Mouse (Mus musculus) left cerebral cortex, postnatal 4 days (tissue): Measurements from ENCODE around the gene Nisch. TPM values are rescaled to one million over a fixed set of nuclear protein-coding genes. Genes with fewer than 3 reads are reported as not detected.

Experiments used
- DNase-seq: peaks from one replicate; pipeline ENCODE4 v3.0.0-alpha.2; 2022
- intact Hi-C: fragments of 180-260 bp; cut with DNase I; formaldehyde crosslinking; loops from one replicate; pipeline ENCODE4 v1.15.1; 2025
- total RNA-seq, 2 experiments: library from RNA; stranded (reverse); gene quantifications; 2 replicates each; pipeline ENCODE4 v1.2.3; 2021

Nisch gene
- total RNA-seq, 2 experiments from 2014 or later, result 446 to 469 TPM

GRCm38 (mm10) chr14:31132491-31132975 is 84.2 kb downstream of the Nisch start:
- intact Hi-C loops, result no loop called here
- DNase-seq, result no peak

DNA sequence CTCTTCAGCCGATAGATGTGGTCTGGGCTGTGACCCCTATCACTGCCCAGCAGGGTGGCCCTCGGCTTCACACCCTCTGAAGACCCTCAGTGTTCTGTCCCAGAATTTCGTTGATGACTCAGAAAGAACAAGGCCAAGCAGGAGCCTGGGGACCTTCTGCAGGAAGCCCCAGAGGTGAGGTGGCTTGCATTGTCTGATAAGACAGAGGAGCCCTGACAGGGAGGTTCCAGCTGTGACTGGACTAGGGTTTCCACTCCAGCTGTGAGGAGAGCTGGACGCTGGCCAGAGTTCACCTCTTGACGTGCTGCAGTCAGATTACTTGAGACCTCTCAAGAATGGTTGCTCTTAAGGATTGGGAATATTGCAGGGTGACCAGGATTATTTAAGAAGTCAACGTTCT is 84.7 kb downstream of the Nisch start:
- no peak for DNase-seq
- intact Hi-C loops, result no loop called here

DNA sequence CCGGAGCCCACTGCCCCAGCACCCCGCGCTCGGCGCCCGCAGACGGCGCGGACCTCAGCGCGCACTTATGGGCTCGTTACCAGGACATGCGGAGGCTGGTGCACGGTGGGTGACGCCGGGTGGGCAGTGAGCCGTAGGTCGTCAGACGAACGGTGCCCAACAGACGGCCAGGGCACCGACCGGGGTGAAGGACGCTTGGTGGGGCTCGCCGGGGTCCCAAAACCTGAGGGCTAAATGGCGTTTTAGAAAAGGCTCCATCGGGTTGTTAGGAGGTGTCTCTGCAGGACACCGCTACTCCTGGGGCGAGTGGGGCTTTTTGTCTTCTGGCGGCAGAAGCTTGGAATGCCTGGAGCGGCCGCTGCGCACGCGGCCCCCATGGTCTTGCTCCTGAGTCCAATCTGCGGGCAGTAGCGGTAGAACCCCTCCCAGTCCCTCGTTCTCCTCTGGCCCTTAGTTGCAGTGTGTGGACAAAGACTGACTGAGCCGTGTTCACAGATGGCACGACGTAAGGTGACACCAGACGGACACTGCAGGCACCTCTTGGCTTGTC is 85.4 kb downstream of the Nisch start:
- intact Hi-C loops, result no loop called here
- no peak for DNase-seq

GRCm38 (mm10) chr14:31130236-31131220 is 86.2 kb downstream of the Nisch start, which contains the start of gene Nt5dc2:
Gene Nt5dc2 (plus strand): TSS chr14:31131053.
- intact Hi-C loops, result no loop called here
- peak; percentile 97 for DNase-seq

DNA sequence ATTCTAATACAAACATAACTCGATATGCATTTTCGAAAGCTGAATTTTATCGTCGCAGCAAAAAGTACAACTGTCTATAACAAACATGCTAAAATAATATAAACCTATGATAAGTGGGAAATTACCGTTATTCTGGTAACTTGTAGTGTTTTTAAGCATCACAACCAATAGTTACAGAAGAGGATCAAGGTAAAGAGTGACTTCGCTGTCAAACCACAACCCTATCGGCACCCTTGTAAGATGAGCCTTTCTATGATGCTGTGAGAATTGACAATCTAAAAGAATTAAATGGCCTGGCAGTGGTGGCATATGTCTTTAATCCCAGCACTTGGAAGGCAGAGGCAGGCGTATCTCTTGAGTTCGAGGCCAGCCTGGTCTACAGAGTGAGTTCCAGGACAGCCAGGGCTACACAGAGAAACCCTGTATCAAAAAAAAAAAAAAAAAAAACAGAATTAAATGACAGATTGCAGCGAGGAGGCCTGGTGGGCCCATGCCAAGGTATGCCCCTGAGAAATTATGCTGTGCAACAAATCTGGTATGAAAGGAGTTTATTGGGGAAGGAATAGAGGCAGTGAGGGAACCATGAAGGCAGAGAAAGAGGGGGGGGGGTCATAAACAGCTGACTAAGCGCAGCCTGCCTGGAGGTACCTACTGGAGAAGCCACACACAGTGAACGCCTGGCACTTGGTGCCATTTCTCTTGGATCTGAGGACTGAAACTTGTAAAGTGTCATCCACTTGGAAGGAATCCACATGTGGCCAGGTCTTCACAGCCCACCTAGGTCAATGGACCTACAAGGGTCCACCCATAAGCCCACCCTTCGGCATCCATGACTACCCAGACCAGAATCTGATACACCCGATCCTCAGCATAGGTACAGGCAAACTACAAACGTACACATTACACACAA is 87.2 kb downstream of the Nisch start:
- DNase-seq, result no peak
- intact Hi-C loops, result no loop called here

DNA sequence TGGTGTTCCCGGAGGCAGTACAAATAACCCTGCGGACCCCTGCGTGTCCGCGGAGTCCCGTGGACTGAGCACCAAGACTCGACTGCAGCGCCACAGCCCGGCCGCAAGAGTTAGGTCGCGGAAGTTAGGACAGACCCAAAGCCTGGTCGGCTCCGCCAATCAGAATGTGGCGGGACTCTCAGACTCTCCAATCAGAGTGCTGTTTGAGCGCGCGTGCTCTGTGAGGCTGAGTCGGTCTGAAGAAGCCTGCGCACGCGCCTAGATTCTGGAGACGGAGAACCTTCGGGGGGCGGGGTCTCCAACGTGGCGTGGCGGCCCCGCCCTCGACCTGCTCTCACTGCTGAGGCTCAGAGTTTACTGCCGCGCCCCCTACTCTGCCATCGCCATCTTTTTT is 87.9 kb downstream of the Nisch start, which contains the start of gene Smim4:
Smim4 (minus strand) TSS at position 131 of the 394 bp plus-strand sequence.
- peak; percentile 99 for DNase-seq
- intact Hi-C loops, result no loop called here

GRCm38 (mm10) chr14:31128101-31128825 is 88.5 kb downstream of the Nisch start:
- no peak for DNase-seq
- intact Hi-C loops, result no loop called here

GRCm38 (mm10) chr14:31126826-31127225 is 89.9 kb downstream of the Nisch start:
- intact Hi-C loops, result no loop called here
- no peak for DNase-seq

DNA sequence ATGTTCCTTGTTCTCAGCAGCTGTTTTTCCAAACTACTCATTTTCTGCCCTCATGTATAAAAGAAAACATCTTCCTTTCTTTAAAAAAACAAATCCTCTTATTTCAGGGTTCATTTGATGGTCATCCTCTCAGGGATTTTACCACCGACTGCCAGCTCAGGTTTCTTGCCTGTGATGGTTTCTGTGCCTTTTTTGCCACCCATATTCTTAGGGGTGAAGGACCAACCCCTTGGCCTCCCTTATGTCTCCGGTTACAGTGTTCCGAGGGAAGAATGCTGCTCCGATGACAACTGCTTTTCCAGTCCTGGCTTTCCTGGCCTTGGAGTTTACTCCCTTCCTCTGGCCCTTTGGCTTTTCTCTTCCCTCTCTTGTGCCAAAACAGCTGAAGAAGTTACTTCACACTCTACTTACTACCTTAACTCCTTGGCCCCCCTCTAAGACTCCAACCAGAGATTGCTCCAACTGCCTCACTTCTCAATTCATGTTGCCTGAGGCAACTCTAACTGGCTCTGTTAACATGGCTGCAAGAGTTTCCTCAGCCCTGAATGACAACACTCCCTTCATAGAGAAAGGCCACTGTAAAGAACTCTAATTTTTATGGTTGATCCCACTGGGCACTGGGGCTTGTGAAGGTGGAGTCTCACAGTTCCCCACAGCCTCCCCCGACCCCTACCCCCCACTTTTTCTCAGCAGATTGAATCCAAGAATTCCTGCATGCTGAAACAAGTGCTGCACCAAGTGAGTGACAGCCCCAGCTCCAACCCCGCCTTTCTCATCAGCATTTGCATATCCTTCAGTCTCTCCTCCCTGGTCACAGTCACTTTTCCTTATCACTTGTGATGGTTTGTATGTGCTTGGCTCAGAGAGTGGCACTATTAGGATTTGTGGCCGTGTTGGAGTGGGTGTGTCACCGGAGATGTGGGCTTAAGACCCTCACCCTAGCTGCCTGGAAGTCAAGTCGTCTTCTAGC is 91.4 kb downstream of the Nisch start:
- intact Hi-C loops, result no loop called here
- DNase-seq, result no peak

Other genes starting within 250 kb of the Nisch start
- gene Glt8d1, start 215.5 kb downstream of the Nisch start, total RNA-seq, result 10 to 100 TPM; 43.8 to 46.2 TPM
- gene Spcs1, start 215.3 kb downstream of the Nisch start, total RNA-seq, result 100 to 1,000 TPM; 158 to 166 TPM
- 100 to 1,000 TPM; 107 to 110 TPM for gene Pbrm1, start 197.8 kb downstream of the Nisch start, total RNA-seq
- 10 to 100 TPM; 68.3 to 79.3 TPM for gene Gnl3, start 197.8 kb downstream of the Nisch start, total RNA-seq
- gene Smim4, start 88.0 kb downstream of the Nisch start, total RNA-seq, result 10 to 100 TPM; 24.8 to 25.7 TPM
- 10 to 100 TPM; 16.9 to 19.4 TPM for gene Nt5dc2, start 85.9 kb downstream of the Nisch start, total RNA-seq
- 10 to 100 TPM; 23.9 to 30.5 TPM for gene Stab1, start 48.3 kb downstream of the Nisch start, total RNA-seq
- 1 to 10 TPM; 1.4 to 1.7 TPM for gene Tnnc1, start 8.6 kb downstream of the Nisch start, total RNA-seq
- 1 to 10 TPM; 2.5 to 2.6 TPM for gene Sema3g, start 914 bp upstream of the Nisch start, total RNA-seq
- gene Phf7, start 34.4 kb upstream of the Nisch start, total RNA-seq, result 1 to 10 TPM; 5.3 to 5.8 TPM
- gene Bap1, start 34.5 kb upstream of the Nisch start, total RNA-seq, result 100 to 1,000 TPM; 112 to 123 TPM
- 1 to 10 TPM; 1.8 to 2.4 TPM for gene Dnah1, start 107.0 kb upstream of the Nisch start, total RNA-seq
- gene Capn7, start 119.7 kb upstream of the Nisch start, total RNA-seq, result 10 to 100 TPM; 60.9 to 61.4 TPM
- 100 to 1,000 TPM; 140 to 147 TPM for gene Sh3bp5, start 219.1 kb upstream of the Nisch start, total RNA-seq